Mouse (Mus musculus) embryonic stem cell, embryonic (primary cell): ENCODE data around the gene Sptssa.

Experiments used
- CTCF ChIA-PET, 4 experiments: fragments of 300-600 bp in 2 of 4; fragments of 350-600 bp in 2 of 4; sonication (Branson Sonifier 250); formaldehyde crosslinking; loops; one replicate each; lab custom pipeline; 2022; ENCODE audit warnings: inconsistent platforms in 2 of 4; lab: Charles Lee
- POLR2A ChIA-PET, 4 experiments: fragments of 300-600 bp in 2 of 4; fragments of 350-600 bp in 2 of 4; sonication (Branson Sonifier 250); formaldehyde crosslinking; loops; one replicate each; lab custom pipeline; 2022; ENCODE audit warnings: antibody characterized with exemption in 4 of 4, inconsistent platforms in 1 of 4; lab: Charles Lee

Gene Sptssa

GRCm38 (mm10) chr12:54659901-54660300, 3.5 kb upstream of the Sptssa start:
- ChIA-PET CTCF (interaction anchor here in 1 of 4 experiments (0.6 kb wide), 1 partner anchor 15 kb away, joined by 4 read pairs; no protein-coding TSS in a partner anchor), POLR2A (no interaction called here)

- CTCF ChIA-PET = no interaction called here
- POLR2A ChIA-PET = interaction anchor here in 3 of 4 experiments (0.7 to 5.8 kb wide), 7 partner anchors 8 to 216 kb away, joined by 3 to 53 read pairs (median 11); partner anchors contain the start of gene Eapp (in 2 of the 3)
These were observed 2.2 kb upstream of the Sptssa start for GRCm38 (mm10) chr12:54658425-54659092.

GRCm38 (mm10) chr12:54657951-54658350, 1.6 kb upstream of the Sptssa start:
- CTCF ChIA-PET = no interaction called here
- POLR2A ChIA-PET = interaction anchor here in 3 of 4 experiments (0.6 to 5.8 kb wide), 10 partner anchors 8 to 217 kb away, joined by 3 to 53 read pairs (median 10); partner anchors contain the start of gene Eapp (in 3 of the 3)

GRCm38 (mm10) chr12:54657226-54657625, 853 bp upstream of the Sptssa start:
- CTCF ChIA-PET = interaction anchor here in 1 of 4 experiments (1.0 to 1.1 kb wide), 2 partner anchors 12 to 18 kb away, joined by 3 to 4 read pairs; no protein-coding TSS in a partner anchor
- POLR2A ChIA-PET = interaction anchor here in 3 of 4 experiments (0.5 to 5.8 kb wide), 24 partner anchors 9 to 375 kb away, joined by 3 to 53 read pairs (median 4); partner anchors contain the start of gene Eapp (in 3 of the 3)

GRCm38 (mm10) chr12:54656039-54656395, 356 bp downstream of the Sptssa start:
- CTCF ChIA-PET = interaction anchor here in 3 of 4 experiments (0.6 to 1.1 kb wide), 4 partner anchors 11 to 149 kb away, joined by 3 to 4 read pairs (median 3); no protein-coding TSS in a partner anchor
- POLR2A ChIA-PET = interaction anchor here (0.6 to 5.8 kb wide), 30 partner anchors 9 to 455 kb away, joined by 3 to 53 read pairs (median 5); partner anchors contain the start of gene Eapp (in 3 of the 4)

GRCm38 (mm10) chr12:54655292-54656038, 908 bp downstream of the Sptssa start:
- POLR2A ChIA-PET = interaction anchor here (0.5 to 5.8 kb wide), 34 partner anchors 8 to 577 kb away, joined by 3 to 53 read pairs (median 4); partner anchors contain the start of gene Eapp (in 3 of the 4)
- CTCF ChIA-PET = interaction anchor here (0.6 to 2.6 kb wide), 4 partner anchors 10 to 149 kb away, joined by 3 to 9 read pairs (median 4); no protein-coding TSS in a partner anchor

- ChIA-PET POLR2A (interaction anchor here (0.6 to 5.8 kb wide), 20 partner anchors 9 to 576 kb away, joined by 3 to 53 read pairs (median 5); partner anchors contain the start of gene Eapp (in 1 of the 4)), CTCF (interaction anchor here in 3 of 4 experiments (0.8 to 2.6 kb wide), 3 partner anchors 10 to 245 kb away, joined by 3 to 9 read pairs (median 4); no protein-coding TSS in a partner anchor)
These were observed 1.6 kb downstream of the Sptssa start for GRCm38 (mm10) chr12:54654741-54655140.

- CTCF ChIA-PET = interaction anchor here in 3 of 4 experiments (0.8 to 2.6 kb wide), 3 partner anchors 9 to 244 kb away, joined by 3 to 9 read pairs (median 3); no protein-coding TSS in a partner anchor
- POLR2A ChIA-PET = interaction anchor here in 3 of 4 experiments (0.6 to 5.8 kb wide), 9 partner anchors 9 to 761 kb away, joined by 3 to 53 read pairs (median 4); partner anchors contain the start of gene Eapp (in 1 of the 3)
These were observed 2.2 kb downstream of the Sptssa start for GRCm38 (mm10) chr12:54654141-54654540.

- ChIA-PET POLR2A (interaction anchor here (0.6 to 1.5 kb wide), 9 partner anchors 10 to 1732 kb away, joined by 3 to 5 read pairs (median 3); no protein-coding TSS in a partner anchor), CTCF (no interaction called here)
These were observed 4.0 kb downstream of the Sptssa start for GRCm38 (mm10) chr12:54652346-54652745.

- ChIA-PET CTCF (no interaction called here), POLR2A (interaction anchor here in 2 of 4 experiments (0.7 to 1.5 kb wide), 6 partner anchors 11 to 1732 kb away, joined by 3 to 4 read pairs (median 3); partner anchors contain the start of gene Eapp (in 1 of the 2))
These were observed 4.6 kb downstream of the Sptssa start for GRCm38 (mm10) chr12:54651820-54652219.

- ChIA-PET POLR2A (interaction anchor here in 2 of 4 experiments (1.0 to 1.1 kb wide), 2 partner anchors 26 to 44 kb away, joined by 3 read pairs; partner anchors contain the start of gene Eapp (in 1 of the 2)), CTCF (no interaction called here)
These were observed 5.2 kb downstream of the Sptssa start for GRCm38 (mm10) chr12:54651158-54651557.

- POLR2A ChIA-PET = interaction anchor here in 3 of 4 experiments (0.7 to 2.6 kb wide), 8 partner anchors 10 to 598 kb away, joined by 3 to 8 read pairs (median 6); no protein-coding TSS in a partner anchor
- CTCF ChIA-PET = interaction anchor here (0.6 to 1.7 kb wide), 19 partner anchors 8 to 1707 kb away, joined by 3 to 9 read pairs (median 4); partner anchors contain the start of gene Sptssa (in 1 of the 4)
These were observed 11.4 kb downstream of the Sptssa start for GRCm38 (mm10) chr12:54644947-54645346.

- ChIA-PET CTCF (no interaction called here), POLR2A (interaction anchor here in 2 of 4 experiments (0.6 to 1.7 kb wide), 3 partner anchors 12 to 53 kb away, joined by 3 to 5 read pairs (median 3); partner anchors contain the start of gene Sptssa (in 1 of the 2))
These were observed 13.0 kb downstream of the Sptssa start for GRCm38 (mm10) chr12:54643320-54643892.

- ChIA-PET CTCF (no interaction called here), POLR2A (interaction anchor here in 2 of 4 experiments (1.0 to 1.5 kb wide), 4 partner anchors 14 to 324 kb away, joined by 3 read pairs; no protein-coding TSS in a partner anchor)
These were observed 15.0 kb downstream of the Sptssa start for GRCm38 (mm10) chr12:54641374-54641773.

GRCm38 (mm10) chr12:54640259-54640658, 16.1 kb downstream of the Sptssa start:
- POLR2A ChIA-PET = interaction anchor here in 3 of 4 experiments (0.7 to 1.5 kb wide), 3 partner anchors 15 to 1031 kb away, joined by 3 read pairs; no protein-coding TSS in a partner anchor
- CTCF ChIA-PET = no interaction called here

GRCm38 (mm10) chr12:54637033-54637432, 19.3 kb downstream of the Sptssa start:
- ChIA-PET POLR2A (interaction anchor here in 1 of 4 experiments (1.2 kb wide), 2 partner anchors 16 to 58 kb away, joined by 3 read pairs; partner anchors contain the start of gene Eapp), CTCF (interaction anchor here in 1 of 4 experiments (0.8 kb wide), 1 partner anchor 7 kb away, joined by 7 read pairs; no protein-coding TSS in a partner anchor)

- ChIA-PET CTCF (no interaction called here), POLR2A (interaction anchor here in 1 of 4 experiments (0.7 kb wide), 1 partner anchor 59 kb away, joined by 5 read pairs; no protein-coding TSS in a partner anchor)
These were observed 24.2 kb downstream of the Sptssa start for GRCm38 (mm10) chr12:54632141-54632540.
